Mouse (Mus musculus) embryonic facial prominence, embryonic 13.5 days (tissue): ENCODE measurements around the gene Plppr1. TPM values are rescaled to one million over a fixed set of nuclear protein-coding genes. Genes with fewer than 3 reads are reported as not detected.

Experiments
- ATAC-seq: fragments of 200-750 bp; cut with Nextera tagmentation; 2 replicates; pipeline ENCODE4 v1.8.0; 2017; ENCODE audit warnings: low read depth; ENCODE audit not compliant: insufficient number of reproducible peaks, insufficient read depth, low FRiP score, low TSS enrichment
- H3K27ac ChIP-seq: fragments of 300-500 bp; sonication (generic); 2 replicates; pipeline ENCODE4 v1.5.1; 2015; ENCODE audit warnings: moderate library complexity, mild to moderate bottlenecking, inconsistent platforms
- H3K27me3 ChIP-seq: fragments of 300-500 bp; sonication (generic); 2 replicates; pipeline ENCODE4 v1.6.1; 2015; ENCODE audit warnings: mild to moderate bottlenecking, inconsistent platforms
- H3K36me3 ChIP-seq: fragments of 300-500 bp; sonication (generic); 2 replicates; pipeline ENCODE4 v1.6.1; 2015; ENCODE audit warnings: mild to moderate bottlenecking, inconsistent platforms
- H3K4me1 ChIP-seq: fragments of 300-500 bp; sonication (generic); 2 replicates; pipeline ENCODE4 v1.6.1; 2015; ENCODE audit warnings: inconsistent platforms
- H3K4me2 ChIP-seq: fragments of 300-500 bp; sonication (generic); 2 replicates; pipeline ENCODE4 v1.6.1; 2015; ENCODE audit warnings: moderate library complexity, mild to moderate bottlenecking, inconsistent platforms
- H3K4me3 ChIP-seq: fragments of 300-500 bp; sonication (generic); 2 replicates; pipeline ENCODE4 v1.5.1; 2015; ENCODE audit warnings: mild to moderate bottlenecking, inconsistent platforms
- H3K9ac ChIP-seq: fragments of 300-500 bp; sonication (generic); 2 replicates; pipeline ENCODE4 v1.6.1; 2015; ENCODE audit warnings: mild to moderate bottlenecking, inconsistent platforms
- H3K9me3 ChIP-seq: fragments of 300-500 bp; sonication (generic); 2 replicates; pipeline ENCODE4 v1.6.1; 2016; ENCODE audit warnings: inconsistent platforms
- WGBS: fragments of 180-500 bp; shearing (Covaris S2); methylation state at CpG from one replicate; pipeline ENCODE4 v1.1.7; 2015; ENCODE audit warnings: mixed read lengths; 5-methylcytosine and 5-hydroxymethylcytosine counted together
- polyA plus RNA-seq: library from polyadenylated mRNA; unstranded; fragments of >200 nt; fragmentation: Nextera tagmentation; extraction: Ambion mirVana; gene quantifications from 2 replicates; pipeline ENCODE4 v1.2.1, GENCODE M21; 2015

Plppr1 gene
- polyA plus RNA-seq, 1 experiment from 2014 or later = 8.4 TPM

DNA sequence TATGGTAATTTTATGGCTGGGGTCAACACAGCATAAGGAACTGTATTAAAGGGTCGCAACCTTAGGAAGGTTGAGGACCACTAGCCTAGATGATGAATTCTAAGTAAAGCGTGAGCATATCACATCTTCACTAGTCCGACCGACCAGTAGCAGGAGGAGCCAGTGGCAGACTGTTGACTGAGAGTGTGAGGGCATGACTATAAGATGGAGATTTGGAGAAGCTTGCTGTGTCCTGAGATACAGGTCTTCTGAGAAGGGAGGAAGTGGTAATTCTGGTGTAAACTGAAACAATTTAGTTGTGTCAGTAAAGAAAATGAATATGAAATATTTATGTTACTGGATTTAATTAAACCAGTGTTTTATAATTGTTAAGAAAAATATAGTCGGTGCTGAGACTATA lies 180.4 kb downstream of the Plppr1 start:
- H3K27me3 ChIP-seq = no peaks in the 10 kb centered on the region
- WGBS = 89% methylated on average over 5 of the region's 5 CpGs
- H3K36me3 ChIP-seq = no peaks in the 10 kb centered on the region
- H3K9me3 ChIP-seq = no peaks in the 10 kb centered on the region
- H3K27ac ChIP-seq = no peak overlapping the region
- H3K4me1 ChIP-seq = no peaks in the 10 kb centered on the region
- no peak overlapping the region for H3K4me3 ChIP-seq
- no peak overlapping the region for H3K9ac ChIP-seq
- no peak for ATAC-seq
- H3K4me2 ChIP-seq = no peak overlapping the region

GRCm38 (mm10) chr4:49244791-49245190 lies 185.7 kb downstream of the Plppr1 start:
- Histone ChIP-seq H3K27ac (no peak overlapping the region), H3K4me1 (peaks cover 7% of the 10 kb centered on the region; the same call in 1 of the 2 replicates), H3K9me3 (no peaks in the 10 kb centered on the region), H3K36me3 (no peaks in the 10 kb centered on the region), H3K27me3 (no peaks in the 10 kb centered on the region), H3K4me3 (no peak overlapping the region), H3K9ac (no peak overlapping the region), H3K4me2 (no peak overlapping the region)
- no peak for ATAC-seq
- WGBS = 41% methylated on average over 5 of the region's 5 CpGs

DNA sequence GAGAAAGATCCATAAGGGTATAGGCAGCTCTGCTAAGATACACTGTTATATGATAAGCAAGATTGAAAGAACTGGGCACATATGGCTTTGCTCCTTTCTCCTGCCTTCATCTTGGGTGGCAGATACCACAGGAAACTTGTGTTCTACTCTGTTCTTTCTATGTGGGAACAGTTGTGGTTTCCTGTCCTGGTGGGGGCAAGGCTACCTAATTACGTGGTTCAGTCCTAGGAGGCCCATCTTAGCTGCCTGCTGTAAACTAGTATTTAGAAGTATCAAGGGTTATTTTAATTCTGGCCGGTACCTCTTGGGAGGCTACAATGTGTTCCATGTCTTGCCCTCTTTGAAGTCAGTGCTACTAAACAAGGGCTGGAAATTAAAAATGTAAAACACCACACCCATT lies 186.2 kb downstream of the Plppr1 start:
- WGBS = 47% methylated on average over 2 of the region's 2 CpGs
- no peak overlapping the region for H3K4me2 ChIP-seq
- no peaks in the 10 kb centered on the region for H3K36me3 ChIP-seq
- no peaks in the 10 kb centered on the region for H3K27me3 ChIP-seq
- no peaks in the 10 kb centered on the region for H3K9me3 ChIP-seq
- H3K4me3 ChIP-seq = no peak overlapping the region
- no peak overlapping the region for H3K9ac ChIP-seq
- peaks cover 7% of the 10 kb centered on the region; the same call in 1 of the 2 replicates for H3K4me1 ChIP-seq
- H3K27ac ChIP-seq = no peak overlapping the region
- no peak for ATAC-seq

- H3K27ac ChIP-seq = no peak overlapping the region
- H3K27me3 ChIP-seq = no peaks in the 10 kb centered on the region
- no peaks in the 10 kb centered on the region for H3K4me1 ChIP-seq
- H3K9ac ChIP-seq = no peak overlapping the region
- H3K36me3 ChIP-seq = no peaks in the 10 kb centered on the region
- H3K4me2 ChIP-seq = no peak overlapping the region
- ATAC-seq = no peak
- H3K4me3 ChIP-seq = no peak overlapping the region
- H3K9me3 ChIP-seq = no peaks in the 10 kb centered on the region
- WGBS = 11% methylated on average over 3 of the region's 3 CpGs
Measured at GRCm38 (mm10) chr4:49251262-49251661, 192.2 kb downstream of the Plppr1 start.

- H3K4me3 ChIP-seq = no peak overlapping the region
- no peaks in the 10 kb centered on the region for H3K36me3 ChIP-seq
- no peaks in the 10 kb centered on the region for H3K9me3 ChIP-seq
- ATAC-seq = no peak
- no peak overlapping the region for H3K9ac ChIP-seq
- 83% methylated on average over 3 of the region's 3 CpGs for WGBS
- no peaks in the 10 kb centered on the region for H3K4me1 ChIP-seq
- no peaks in the 10 kb centered on the region for H3K27me3 ChIP-seq
- no peak overlapping the region for H3K4me2 ChIP-seq
- H3K27ac ChIP-seq = no peak overlapping the region
Measured at GRCm38 (mm10) chr4:49252169-49252568, 193.1 kb downstream of the Plppr1 start.

DNA sequence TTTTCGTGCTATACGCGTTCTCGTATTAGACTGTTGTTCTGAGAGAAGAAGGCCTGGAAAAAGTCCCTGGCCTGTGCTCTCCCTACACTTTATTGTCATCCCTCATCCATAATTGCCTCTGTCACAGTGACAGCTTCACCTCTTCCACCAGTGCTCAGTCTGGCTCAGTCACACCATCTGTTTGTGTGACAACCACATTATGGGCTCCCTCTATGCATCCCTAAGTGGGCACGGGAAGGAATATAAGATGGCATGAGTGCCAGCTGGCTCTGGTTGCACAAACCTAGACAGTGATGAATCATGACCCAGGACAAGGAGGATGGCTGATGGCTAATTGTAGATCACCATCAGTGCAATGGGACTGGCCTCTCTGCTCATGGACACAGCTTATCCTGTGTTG lies 219.4 kb downstream of the Plppr1 start:
- no peak overlapping the region for H3K4me3 ChIP-seq
- no peak for ATAC-seq
- no peak overlapping the region for H3K27ac ChIP-seq
- no peaks in the 10 kb centered on the region for H3K36me3 ChIP-seq
- 91% methylated on average over 5 of the region's 5 CpGs for WGBS
- H3K4me2 ChIP-seq = no peak overlapping the region
- H3K4me1 ChIP-seq = no peaks in the 10 kb centered on the region
- no peaks in the 10 kb centered on the region for H3K9me3 ChIP-seq
- no peak overlapping the region for H3K9ac ChIP-seq
- no peaks in the 10 kb centered on the region for H3K27me3 ChIP-seq

GRCm38 (mm10) chr4:49284692-49285291 lies 225.7 kb downstream of the Plppr1 start:
- Histone ChIP-seq H3K9ac (no peak overlapping the region), H3K4me2 (no peak overlapping the region), H3K9me3 (no peaks in the 10 kb centered on the region), H3K4me3 (no peak overlapping the region), H3K27ac (no peak overlapping the region), H3K4me1 (0 out of 2 replicates have a peak, but pooled peaks cover 7% of the 10 kb centered on the region), H3K36me3 (no peaks in the 10 kb centered on the region), H3K27me3 (no peaks in the 10 kb centered on the region)
- 62% methylated on average over 15 of the region's 15 CpGs for WGBS
- ATAC-seq = no peak

DNA sequence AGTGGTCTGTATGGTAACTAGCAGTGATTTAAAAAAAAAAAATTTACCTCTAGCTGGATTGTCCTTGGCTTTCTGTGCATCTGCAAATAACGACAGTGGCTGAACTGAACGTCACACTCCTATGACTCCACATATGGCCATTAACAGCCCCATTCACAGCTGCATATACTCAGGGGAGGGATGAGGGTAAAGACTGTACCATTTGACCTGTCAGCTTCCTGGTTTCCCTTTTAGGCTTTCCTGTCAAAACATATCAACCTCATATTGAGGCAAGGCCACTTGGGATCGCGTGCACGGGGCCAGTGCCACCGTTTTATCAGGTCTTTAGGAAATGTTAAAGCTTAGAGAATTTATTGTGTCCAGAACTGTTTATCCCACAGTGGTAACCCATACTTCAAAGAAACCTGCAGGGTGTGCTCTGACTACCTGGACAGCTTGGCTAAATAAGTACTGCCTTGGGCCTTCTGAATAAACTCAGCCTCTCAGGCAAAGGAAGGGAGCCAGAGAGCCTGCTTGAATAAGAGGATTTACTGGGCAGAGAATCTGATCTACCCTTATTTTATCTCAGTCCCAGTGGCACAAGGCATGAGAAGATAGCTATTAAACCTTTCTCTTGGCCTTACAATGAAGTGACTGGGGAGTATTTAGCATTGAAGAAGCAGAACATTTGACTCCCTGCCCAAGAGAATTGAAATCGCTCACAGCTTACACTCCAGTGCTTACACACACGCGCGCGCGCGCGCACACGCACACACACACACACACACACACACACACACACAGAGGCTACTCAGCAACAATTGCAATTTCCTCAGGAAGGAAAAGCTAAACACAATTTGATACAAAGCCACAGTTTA lies 226.5 kb downstream of the Plppr1 start:
- Histone ChIP-seq H3K27me3 (no peaks in the 10 kb centered on the region), H3K4me3 (no peak overlapping the region), H3K9me3 (no peaks in the 10 kb centered on the region), H3K27ac (0 out of 2 replicates have a peak overlapping the region, but pooled peaks have one; percentile 7), H3K4me1 (0 out of 2 replicates have a peak, but pooled peaks cover 7% of the 10 kb centered on the region), H3K4me2 (no peak overlapping the region), H3K36me3 (no peaks in the 10 kb centered on the region), H3K9ac (no peak overlapping the region)
- WGBS = 63% methylated on average over 15 of the region's 15 CpGs
- no peak for ATAC-seq

DNA sequence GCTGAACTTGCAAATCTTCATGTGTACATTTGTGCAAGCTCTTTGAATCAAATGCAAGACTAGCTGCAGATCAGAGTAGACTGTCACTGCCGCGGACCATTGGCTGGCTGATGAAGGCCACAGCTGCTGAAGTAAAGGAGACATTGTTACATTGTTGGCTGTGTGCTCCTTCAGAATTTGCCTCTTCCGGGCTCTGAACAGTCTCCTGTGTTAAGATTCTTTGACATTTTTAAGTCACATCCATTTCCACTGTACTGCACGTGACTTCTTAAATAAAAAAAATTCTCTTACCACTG lies 227.1 kb downstream of the Plppr1 start:
- 0 out of 2 replicates have a peak overlapping the region, but pooled peaks have one; percentile 7 for H3K27ac ChIP-seq
- 53% methylated on average over 4 of the region's 4 CpGs for WGBS
- no peak for ATAC-seq

DNA sequence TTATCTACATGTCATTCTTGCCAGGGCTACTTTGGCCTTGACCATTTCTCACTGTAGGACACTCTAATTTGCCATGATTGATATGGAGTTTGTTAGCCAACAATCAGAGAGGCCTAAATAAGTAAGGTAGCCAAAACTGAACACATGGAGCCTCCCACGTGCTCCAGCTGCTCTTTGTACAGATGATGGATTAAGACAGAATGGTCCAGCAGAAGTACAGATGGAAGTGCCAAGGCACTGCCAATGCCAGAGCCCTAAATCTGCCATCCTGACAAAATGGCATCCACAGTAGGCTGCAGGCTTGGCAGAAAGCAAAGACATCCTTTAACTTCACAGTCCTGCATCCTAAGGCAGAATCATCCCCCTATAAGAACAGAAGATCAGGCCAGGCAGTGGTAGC lies 237.4 kb downstream of the Plppr1 start:
- ATAC-seq = no peak
- no peak overlapping the region for H3K9ac ChIP-seq
- no peaks in the 10 kb centered on the region for H3K9me3 ChIP-seq
- no peak overlapping the region for H3K27ac ChIP-seq
- no peak overlapping the region for H3K4me3 ChIP-seq
- WGBS = 66% methylated on average over 1 of the region's 1 CpGs
- H3K27me3 ChIP-seq = no peaks in the 10 kb centered on the region
- H3K36me3 ChIP-seq = no peaks in the 10 kb centered on the region
- H3K4me1 ChIP-seq = no peaks in the 10 kb centered on the region
- no peak overlapping the region for H3K4me2 ChIP-seq

More for the DNA sequence above, 227.1 kb downstream of the Plppr1 start:
- H3K9me3 ChIP-seq = no peaks in the 10 kb centered on the region
- H3K9ac ChIP-seq = no peak overlapping the region
- no peak overlapping the region for H3K4me3 ChIP-seq
- 0 out of 2 replicates have a peak, but pooled peaks cover 7% of the 10 kb centered on the region for H3K4me1 ChIP-seq
- no peak overlapping the region for H3K4me2 ChIP-seq
- no peaks in the 10 kb centered on the region for H3K36me3 ChIP-seq
- H3K27me3 ChIP-seq = no peaks in the 10 kb centered on the region

- Histone ChIP-seq H3K27me3 (no peaks in the 10 kb centered on the region), H3K36me3 (no peaks in the 10 kb centered on the region), H3K9ac (no peak overlapping the region), H3K4me1 (no peaks in the 10 kb centered on the region), H3K4me2 (no peak overlapping the region), H3K9me3 (no peaks in the 10 kb centered on the region), H3K27ac (no peak overlapping the region), H3K4me3 (no peak overlapping the region)
- no peak for ATAC-seq
- WGBS = 22% methylated on average over 1 of the region's 1 CpGs
Measured at GRCm38 (mm10) chr4:49299576-49299975, 240.5 kb downstream of the Plppr1 start.
